Mouse (Mus musculus) A20 (cell line): Measurements from ENCODE around the gene Th.
A peak's percentile ranks its signal among the peaks of the same experiment; 100 is the strongest.

ENCODE experiments used
- DNase-seq: peaks from one replicate; pipeline ENCODE4 v3.0.0-alpha.2; 2011; ENCODE audit warnings: low read depth, low spot score

The Th gene

DNA sequence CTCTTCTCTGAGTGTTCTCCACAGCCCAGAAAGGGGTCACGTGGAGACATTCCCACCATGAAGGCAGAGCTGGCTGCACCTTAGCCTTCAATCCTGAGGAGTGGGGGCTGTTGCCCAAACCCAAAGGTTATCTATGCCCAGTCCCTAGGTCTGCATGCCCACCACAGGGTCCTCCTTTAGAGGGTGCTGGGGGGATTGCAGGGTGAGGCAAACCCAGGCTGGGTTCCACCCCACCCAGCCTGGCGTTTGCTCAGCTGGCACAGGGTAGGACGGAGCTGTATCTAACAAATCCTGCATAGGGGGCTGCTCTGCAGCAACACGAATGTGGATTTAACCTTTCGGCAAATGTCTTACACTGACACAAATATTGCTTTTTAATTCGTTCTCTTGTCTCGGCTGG is 29.2 kb downstream of the Th start:
- DNase-seq = no peak

DNA sequence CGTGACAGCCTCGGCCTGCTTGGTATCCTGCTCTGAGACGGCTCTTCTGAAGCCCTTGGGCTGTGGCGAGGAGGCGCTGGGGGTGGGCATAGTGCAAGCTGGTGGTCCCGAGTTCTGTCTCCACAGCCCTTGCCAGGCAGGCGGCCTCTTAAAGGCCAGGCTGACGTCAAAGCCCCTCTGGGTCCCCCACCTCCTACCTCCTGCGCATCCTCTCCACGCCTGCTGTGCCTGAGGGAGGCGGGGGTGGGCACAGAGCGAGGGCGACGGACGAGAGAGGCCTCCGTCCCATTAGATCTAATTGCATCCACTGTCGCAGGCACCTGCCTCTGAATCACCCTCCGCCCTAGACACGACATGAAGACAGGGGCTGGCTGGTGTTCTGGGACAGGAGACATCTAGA is 31.1 kb downstream of the Th start:
- no peak for DNase-seq

DNA sequence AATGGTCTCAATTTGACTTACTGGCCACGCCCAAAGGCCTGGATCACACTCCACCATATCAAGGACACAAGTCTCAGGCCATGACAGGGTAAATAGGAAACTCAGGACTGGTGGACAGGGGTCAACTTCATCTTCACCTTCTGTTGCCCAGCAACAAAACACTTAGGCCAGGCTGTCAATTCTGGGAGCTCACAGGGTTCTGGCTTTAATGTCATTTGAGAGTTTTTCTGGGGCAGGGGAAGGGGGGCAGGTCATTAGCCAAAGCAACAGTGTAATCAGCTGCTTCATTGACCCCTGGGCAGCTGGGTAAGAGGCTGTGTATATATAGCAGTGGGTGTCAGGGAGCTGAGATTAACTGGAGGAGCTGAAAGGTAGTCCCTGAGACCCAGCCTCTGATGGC is 33.5 kb downstream of the Th start:
- DNase-seq = no peak

DNA sequence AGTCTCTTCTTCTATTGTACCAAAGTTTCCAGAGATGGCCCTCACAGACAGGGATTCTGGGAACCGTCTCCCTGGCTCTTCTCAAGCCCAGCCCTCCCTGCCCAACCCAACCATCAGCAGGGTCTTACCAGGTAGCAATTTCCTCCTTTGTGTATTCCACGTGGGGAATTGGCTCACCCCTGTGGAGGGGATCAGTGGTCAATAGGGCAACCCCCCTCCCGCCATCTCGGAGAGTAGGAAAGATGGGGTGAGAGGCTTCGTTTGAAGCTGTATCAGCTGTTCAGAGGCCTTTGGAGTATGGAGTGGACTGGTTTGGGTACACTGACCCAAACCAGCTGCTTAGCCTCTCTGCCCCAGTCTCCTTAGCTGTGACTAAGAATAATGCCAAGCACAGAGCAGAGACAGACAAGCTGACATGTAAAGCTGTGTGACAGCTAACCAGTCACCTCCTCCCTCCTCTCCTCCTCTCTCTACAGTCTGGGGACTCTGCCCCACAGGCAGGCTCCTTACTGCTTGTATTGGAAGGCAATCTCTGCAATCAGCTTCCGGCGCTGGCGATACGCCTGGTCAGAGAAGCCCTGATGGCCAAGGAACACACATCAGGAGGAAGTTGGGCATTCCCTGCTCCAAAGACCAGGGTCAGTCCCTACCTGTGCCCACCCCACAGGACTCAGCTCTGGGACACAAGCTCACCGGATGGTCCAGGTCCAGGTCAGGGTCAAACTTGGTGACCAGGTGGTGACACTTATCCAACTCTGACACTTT is 34.8 kb downstream of the Th start:
- DNase-seq = no peak

DNA sequence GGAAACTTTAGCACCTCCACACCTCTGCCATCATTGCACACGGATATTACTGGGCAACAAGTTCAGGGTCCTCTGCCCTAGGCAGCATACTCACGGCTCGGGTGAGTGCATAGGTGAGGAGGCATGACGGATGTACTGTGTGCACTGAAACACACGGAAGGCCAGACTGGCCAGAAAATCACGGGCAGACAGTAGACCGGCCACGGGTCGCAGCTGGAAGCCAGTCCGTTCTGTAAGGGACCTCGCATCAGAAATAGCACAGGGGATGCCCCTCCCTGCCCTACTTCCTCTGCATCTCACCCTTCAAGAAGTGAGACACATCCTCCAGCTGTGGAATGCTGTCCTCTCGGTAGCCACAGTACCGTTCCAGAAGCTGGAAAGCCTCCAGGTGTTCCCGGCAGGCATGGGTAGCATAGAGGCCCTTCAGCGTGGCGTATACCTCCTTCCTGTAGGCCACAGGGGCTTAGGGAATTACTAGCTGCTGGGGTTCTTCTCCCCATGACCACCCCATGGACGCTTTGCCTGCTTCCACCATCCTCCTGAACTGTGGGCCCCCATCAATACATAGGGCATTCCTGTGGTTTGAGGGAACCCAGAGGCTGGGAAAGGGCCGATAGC is 35.6 kb downstream of the Th start:
- no peak for DNase-seq

DNA sequence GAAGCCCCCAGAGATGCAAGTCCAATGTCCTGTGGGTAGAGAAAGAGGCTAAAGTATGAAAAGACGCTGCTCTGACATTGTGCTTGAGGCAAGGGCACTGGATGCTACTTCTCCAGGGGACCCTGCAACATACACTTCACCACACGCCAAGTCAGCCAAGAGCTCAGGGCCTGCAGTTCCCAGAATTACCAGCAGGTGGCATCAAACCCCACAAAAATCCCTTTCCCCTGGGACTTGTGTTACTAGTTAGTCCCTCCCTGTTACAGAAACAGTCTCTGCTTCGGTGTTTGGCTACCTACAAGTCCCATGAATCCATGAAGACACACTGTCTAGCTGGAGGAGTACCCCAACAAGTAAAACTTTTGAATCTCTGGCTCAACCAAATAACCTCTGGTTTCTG is 36.3 kb downstream of the Th start:
- peak; percentile 76 for DNase-seq

DNA sequence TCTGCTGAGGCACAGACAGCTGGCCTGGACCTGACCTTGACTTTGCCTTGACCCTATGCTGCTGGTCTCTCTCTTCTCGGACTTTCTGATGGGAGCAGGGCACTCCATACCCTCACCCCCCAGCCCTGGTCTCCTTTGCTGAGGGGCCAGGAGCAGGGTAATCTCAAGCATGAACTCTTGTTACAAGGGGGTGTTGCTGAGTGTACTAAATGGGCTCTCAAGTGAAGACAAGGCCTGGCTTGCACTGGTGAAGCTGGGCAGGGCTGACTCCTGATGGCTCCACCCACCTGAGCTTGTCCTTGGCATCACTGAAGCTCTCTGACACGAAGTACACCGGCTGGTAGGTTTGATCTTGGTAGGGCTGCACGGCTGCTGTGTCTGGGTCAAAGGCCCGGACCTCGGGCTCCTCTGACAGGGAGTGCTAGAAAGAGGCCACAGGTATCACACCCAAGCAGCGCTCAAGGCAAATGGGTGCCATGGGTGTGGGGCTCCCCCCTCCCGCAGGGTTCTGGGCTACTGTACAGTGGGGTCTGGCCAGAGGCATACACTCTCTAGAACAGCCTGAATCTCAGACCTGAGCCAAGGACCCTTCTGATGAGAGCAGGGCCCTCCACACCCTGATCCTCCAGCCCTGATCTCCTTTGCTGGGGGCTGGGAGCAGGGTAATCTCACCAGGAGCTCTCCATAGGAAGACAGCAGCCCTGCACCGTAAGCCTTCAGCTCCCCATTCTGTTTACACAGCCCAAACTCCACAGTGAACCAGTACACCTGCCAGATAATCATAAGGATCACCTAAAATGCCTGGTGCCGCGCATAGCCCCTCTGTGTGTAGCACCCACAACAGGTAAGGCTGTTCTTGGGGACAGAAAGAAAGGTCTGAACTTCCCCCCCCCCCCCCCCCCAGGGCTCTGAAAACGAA is 36.9 kb downstream of the Th start:
- DNase-seq = no peak

DNA sequence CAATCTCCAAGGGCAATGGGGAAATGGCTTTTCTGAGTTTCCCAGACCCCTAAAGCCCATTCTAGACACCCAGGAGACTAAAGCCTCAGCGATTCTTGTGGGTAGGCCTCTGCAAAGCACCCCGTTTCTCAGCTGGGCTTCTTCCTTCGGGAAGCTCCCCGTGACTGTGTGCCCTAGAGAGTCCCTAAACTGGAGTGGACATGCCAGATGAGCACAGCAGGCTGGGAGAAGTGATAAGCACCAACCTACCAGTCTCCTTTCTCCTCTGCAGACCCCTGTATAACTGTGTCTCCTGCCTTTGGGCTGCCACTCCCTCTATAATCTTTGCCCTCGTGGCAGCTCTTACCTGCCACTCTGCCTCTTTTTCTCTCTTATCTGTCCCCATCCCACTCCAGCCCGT is 37.6 kb downstream of the Th start:
- DNase-seq = no peak

DNA sequence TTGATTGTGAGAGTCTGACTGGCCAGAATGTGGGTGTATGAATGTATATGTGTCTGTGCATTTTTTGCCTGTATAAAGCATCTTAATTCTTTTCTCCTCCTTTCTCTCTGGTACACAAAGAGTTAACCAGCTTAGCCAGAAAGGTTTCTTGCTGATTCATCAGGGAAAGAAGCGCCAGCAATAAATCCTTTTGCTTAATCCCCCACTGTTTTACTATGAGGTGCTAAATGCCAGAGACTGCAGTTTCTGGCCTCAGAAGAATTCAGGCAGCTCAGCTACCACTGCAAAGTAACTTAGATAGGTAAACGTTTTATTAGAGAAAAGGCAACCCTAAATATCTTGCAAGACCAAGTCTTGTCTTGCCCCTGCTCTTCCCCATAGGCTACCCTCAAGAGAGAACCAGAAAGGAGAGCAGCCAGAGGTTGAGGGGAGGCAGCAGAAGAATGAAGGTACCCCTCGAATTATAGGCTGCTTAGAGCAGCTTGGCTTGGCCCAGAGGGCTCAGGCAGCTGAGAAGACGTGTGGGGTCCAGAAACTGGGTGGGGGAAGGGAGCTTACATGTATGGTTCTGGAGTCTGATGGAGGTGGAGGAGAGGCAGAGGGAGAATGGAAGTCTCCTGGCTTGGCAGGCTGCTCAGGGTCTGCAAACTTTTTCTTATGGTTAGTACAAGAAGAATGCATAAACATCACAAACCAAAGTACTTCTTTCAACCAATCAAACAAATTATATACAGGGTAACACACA is 61.3 kb downstream of the Th start:
- no peak for DNase-seq

DNA sequence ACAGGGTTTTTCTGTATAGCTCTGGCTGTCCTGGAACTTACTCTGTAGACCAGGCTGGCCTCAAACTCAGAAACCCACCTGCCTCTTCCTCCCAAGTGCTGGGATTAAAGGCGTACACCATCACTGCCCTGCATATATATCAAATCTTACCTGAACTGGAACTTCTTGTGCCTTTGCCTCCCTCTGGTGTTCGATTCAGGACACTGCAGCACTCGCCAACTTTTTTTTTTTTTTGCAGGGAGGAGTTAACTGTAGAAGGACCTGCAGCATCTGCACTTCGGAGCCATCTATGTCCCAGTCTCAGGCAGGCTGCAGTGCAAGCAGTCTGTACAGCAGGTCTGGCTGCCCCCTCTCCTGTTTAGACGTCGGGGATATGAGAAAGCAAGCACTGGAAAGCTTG is 80.2 kb downstream of the Th start:
- peak; percentile 61 for DNase-seq
